Mouse (Mus musculus) intestine, embryonic 14.5 days (tissue): ENCODE data around the gene Pax6. TPM values are rescaled to one million over a fixed set of nuclear protein-coding genes. Genes with fewer than 3 reads are reported as not detected.
A peak's percentile ranks its signal among the peaks of the same experiment; 100 is the strongest.

ENCODE experiments used
- ATAC-seq: fragments of 200-750 bp; cut with Nextera tagmentation; replicated peaks from 2 replicates; pipeline ENCODE4 v1.8.0; 2017; ENCODE audit warnings: low read depth, moderate number of reproducible peaks, moderate TSS enrichment, moderate library complexity; ENCODE audit not compliant: low FRiP score, low TSS enrichment
- DNase-seq: peaks from one replicate; pipeline ENCODE4 v3.0.0-alpha.2; 2018; ENCODE audit warnings: low spot score
- H3K27ac ChIP-seq: fragments of 300-500 bp; sonication (generic); 2 replicates; pipeline ENCODE4 v1.5.1; 2014; ENCODE audit warnings: low read depth, mild to moderate bottlenecking, control low read depth
- H3K27me3 ChIP-seq: fragments of 300-500 bp; sonication (generic); replicated peaks from 2 replicates; pipeline ENCODE4 v1.6.1; 2014; ENCODE audit warnings: low read length, control low read depth; ENCODE audit not compliant: control insufficient read depth, insufficient read depth
- H3K36me3 ChIP-seq: fragments of 300-500 bp; sonication (generic); 2 replicates; pipeline ENCODE4 v1.6.1; 2014; ENCODE audit warnings: low read length, control low read depth; ENCODE audit not compliant: control insufficient read depth, insufficient read depth
- H3K4me1 ChIP-seq: fragments of 300-500 bp; sonication (generic); replicated peaks from 2 replicates; pipeline ENCODE4 v1.6.1; 2014; ENCODE audit warnings: low read length, control low read depth, mixed read lengths; ENCODE audit not compliant: control insufficient read depth, insufficient read depth
- H3K4me2 ChIP-seq: fragments of 300-500 bp; sonication (generic); 2 replicates; pipeline ENCODE4 v1.6.1; 2014; ENCODE audit warnings: low read length
- H3K4me3 ChIP-seq: fragments of 300-500 bp; sonication (generic); 2 replicates; pipeline ENCODE4 v1.5.1; 2014; ENCODE audit warnings: low read depth, low read length, control low read depth, mixed read lengths
- H3K9ac ChIP-seq: fragments of 300-500 bp; sonication (generic); 2 replicates; pipeline ENCODE4 v1.6.1; 2014; ENCODE audit warnings: mild to moderate bottlenecking, low read length
- H3K9me3 ChIP-seq: fragments of 300-500 bp; sonication (generic); 2 replicates; pipeline ENCODE4 v1.6.1; 2016; ENCODE audit warnings: low read length, control low read depth; ENCODE audit not compliant: control insufficient read depth
- WGBS: fragments of 180-500 bp; shearing (Covaris S2); extraction: QIAGEN DNeasy Blood & Tissue Kit; methylation state at CpG from one replicate; pipeline ENCODE4 v1.1.7; 2014; 5-methylcytosine and 5-hydroxymethylcytosine counted together
- polyA plus RNA-seq: library from polyadenylated mRNA; unstranded; fragments of >200 nt; fragmentation: Nextera tagmentation; extraction: Ambion mirVana; gene quantifications from 2 replicates; pipeline ENCODE4 v1.2.1, GENCODE M21; 2014

Gene Pax6
- polyA plus RNA-seq, 1 experiment from 2014 or later, result 2.2 TPM

- Histone ChIP-seq H3K9me3 (no peaks in the 10 kb centered on the region), H3K27me3 (peaks cover 98% of the 10 kb centered on the region), H3K4me3 (no peak overlapping the region), H3K4me1 (no peaks in the 10 kb centered on the region), H3K27ac (no peak overlapping the region), H3K4me2 (no peak overlapping the region), H3K36me3 (no peaks in the 10 kb centered on the region), H3K9ac (no peak overlapping the region)
- no peak for DNase-seq
- 1% methylated on average over 7 of the region's 7 CpGs for WGBS
- ATAC-seq, result no peak
Observed at GRCm38 (mm10) chr2:105662606-105663005, 6.1 kb upstream of the Pax6 start.

- DNase-seq, result no peak
- H3K27ac ChIP-seq, result no peak overlapping the region
- no peak overlapping the region for H3K4me2 ChIP-seq
- H3K9ac ChIP-seq, result no peak overlapping the region
- no peaks in the 10 kb centered on the region for H3K4me1 ChIP-seq
- H3K36me3 ChIP-seq, result no peaks in the 10 kb centered on the region
- no peak for ATAC-seq
- H3K9me3 ChIP-seq, result no peaks in the 10 kb centered on the region
- H3K4me3 ChIP-seq, result no peak overlapping the region
- H3K27me3 ChIP-seq, result peaks cover 98% of the 10 kb centered on the region
- WGBS, result 1% methylated on average over 10 of the region's 10 CpGs
Observed at GRCm38 (mm10) chr2:105663101-105663511, 5.6 kb upstream of the Pax6 start.

GRCm38 (mm10) chr2:105664996-105665395 lies 3.7 kb upstream of the Pax6 start:
- Histone ChIP-seq H3K4me2 (no peak overlapping the region), H3K27me3 (peaks cover 98% of the 10 kb centered on the region), H3K9ac (no peak overlapping the region), H3K27ac (no peak overlapping the region), H3K4me1 (no peaks in the 10 kb centered on the region), H3K36me3 (no peaks in the 10 kb centered on the region), H3K9me3 (no peaks in the 10 kb centered on the region), H3K4me3 (no peak overlapping the region)
- DNase-seq, result no peak
- no peak for ATAC-seq
- WGBS, result 11% methylated on average over 5 of the region's 5 CpGs

DNA sequence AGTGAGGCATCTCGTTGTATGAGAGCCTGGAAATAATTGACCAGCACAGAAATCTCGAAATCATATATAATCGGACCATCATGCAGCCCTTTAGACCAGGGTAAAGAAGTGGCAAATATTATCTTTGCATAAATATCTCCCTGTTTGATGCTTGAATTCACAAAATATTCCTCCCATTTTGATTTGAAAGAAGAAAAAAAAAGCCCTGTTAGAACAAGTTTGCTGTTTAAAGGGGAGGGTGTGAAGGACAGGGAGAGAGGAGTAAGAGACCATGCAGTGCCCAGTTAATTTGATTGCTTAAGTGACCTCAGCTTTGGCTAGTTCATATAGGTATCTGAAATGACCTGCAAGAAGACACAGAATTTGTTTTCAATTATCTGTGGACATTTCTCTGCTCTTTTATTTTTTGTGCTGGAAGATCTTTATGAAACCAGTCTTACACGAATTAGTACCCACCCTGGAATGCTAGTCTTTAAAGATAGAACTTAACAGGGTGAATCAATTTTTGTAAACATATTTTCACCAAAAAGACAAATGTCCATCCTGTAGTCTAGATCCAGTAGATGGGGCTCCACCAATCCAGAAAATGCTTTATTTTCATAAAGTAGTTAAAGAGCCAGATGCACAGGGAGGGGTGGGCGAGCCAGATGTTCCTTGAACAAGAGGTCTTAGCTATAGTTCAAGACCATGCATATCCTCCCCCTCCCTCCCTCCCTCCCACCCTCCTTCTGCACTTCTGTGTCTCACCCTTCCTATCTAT lies 3.0 kb upstream of the Pax6 start:
- Histone ChIP-seq H3K27ac (no peak overlapping the region), H3K9ac (no peak overlapping the region), H3K4me2 (no peak overlapping the region), H3K4me3 (no peak overlapping the region), H3K9me3 (no peaks in the 10 kb centered on the region), H3K4me1 (no peaks in the 10 kb centered on the region), H3K27me3 (peaks cover 98% of the 10 kb centered on the region), H3K36me3 (no peaks in the 10 kb centered on the region)
- ATAC-seq, result no peak
- no peak for DNase-seq
- WGBS, result 14% methylated on average over 5 of the region's 5 CpGs

- no peak for DNase-seq
- no peak overlapping the region for H3K9ac ChIP-seq
- H3K27me3 ChIP-seq, result peaks cover 99% of the 10 kb centered on the region
- H3K4me2 ChIP-seq, result no peak overlapping the region
- H3K36me3 ChIP-seq, result no peaks in the 10 kb centered on the region
- no peak; the same call in 1 of the 2 replicates for ATAC-seq
- no peaks in the 10 kb centered on the region for H3K9me3 ChIP-seq
- no peak overlapping the region for H3K27ac ChIP-seq
- WGBS, result 1% methylated on average over 6 of the region's 6 CpGs
- H3K4me1 ChIP-seq, result no peaks in the 10 kb centered on the region
- H3K4me3 ChIP-seq, result no peak overlapping the region
Observed at GRCm38 (mm10) chr2:105666331-105666730, 2.4 kb upstream of the Pax6 start.

- DNase-seq (peak; percentile 64), ATAC-seq (0 out of 2 replicates have a peak, but pooled peaks have one; percentile 21)
- Histone ChIP-seq H3K27me3 (peaks cover 100% of the 10 kb centered on the region), H3K4me3 (no peak overlapping the region), H3K27ac (no peak overlapping the region), H3K4me2 (no peak overlapping the region), H3K36me3 (no peaks in the 10 kb centered on the region), H3K9me3 (no peaks in the 10 kb centered on the region), H3K4me1 (no peaks in the 10 kb centered on the region), H3K9ac (no peak overlapping the region)
- WGBS, result under 1% methylated on average over 41 of the region's 41 CpGs
Observed at GRCm38 (mm10) chr2:105666763-105667625, 1.7 kb upstream of the Pax6 start.

DNA sequence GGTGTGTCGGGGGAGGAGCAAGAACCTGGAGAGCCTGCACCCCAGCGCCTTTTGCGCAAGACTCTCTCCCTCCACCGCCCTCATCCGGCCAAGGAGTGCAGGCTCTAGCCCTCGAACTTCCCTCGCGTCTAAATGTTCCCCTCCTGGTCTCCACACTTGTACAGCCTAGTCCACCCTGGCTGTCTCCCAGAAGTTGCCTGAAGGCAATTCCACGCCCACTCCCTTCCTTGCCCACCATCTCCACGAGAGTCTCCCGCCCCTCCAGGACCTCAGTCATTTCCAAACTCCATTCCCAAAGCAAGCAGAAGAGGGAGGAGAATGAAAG lies 1.1 kb upstream of the Pax6 start:
- Histone ChIP-seq H3K4me3 (no peak overlapping the region), H3K27me3 (peaks cover 100% of the 10 kb centered on the region), H3K4me2 (no peak overlapping the region), H3K4me1 (no peaks in the 10 kb centered on the region), H3K36me3 (no peaks in the 10 kb centered on the region), H3K9me3 (no peaks in the 10 kb centered on the region), H3K9ac (no peak overlapping the region), H3K27ac (no peak overlapping the region)
- DNase-seq, result peak; percentile 65
- no peak; the same call in 1 of the 2 replicates for ATAC-seq
- 2% methylated on average over 11 of the region's 11 CpGs for WGBS

- Histone ChIP-seq H3K9ac (no peak overlapping the region), H3K9me3 (no peaks in the 10 kb centered on the region), H3K27ac (no peak overlapping the region), H3K4me2 (no peak overlapping the region), H3K4me3 (no peak overlapping the region), H3K4me1 (no peaks in the 10 kb centered on the region), H3K36me3 (no peaks in the 10 kb centered on the region), H3K27me3 (peaks cover 100% of the 10 kb centered on the region)
- ATAC-seq (no peak), DNase-seq (peak; percentile 71)
- WGBS, result under 1% methylated on average over 35 of the region's 35 CpGs
Observed at GRCm38 (mm10) chr2:105669371-105669861, 716 bp downstream of the Pax6 start.
